Mouse (Mus musculus) liver, embryonic 14.5 days (tissue): Measurements from ENCODE around the gene Pdxp.

ENCODE experiments used
- CTCF ChIP-seq: IDR thresholded peaks from 2 replicates; pipeline ENCODE4 v1.5.1; 2016; ENCODE audit warnings: antibody characterized with exemption, low read depth, control low read depth
- EP300 ChIP-seq: IDR thresholded peaks from 2 replicates; pipeline ENCODE4 v1.6.1; 2016; ENCODE audit warnings: antibody characterized with exemption, low read depth

DNA sequence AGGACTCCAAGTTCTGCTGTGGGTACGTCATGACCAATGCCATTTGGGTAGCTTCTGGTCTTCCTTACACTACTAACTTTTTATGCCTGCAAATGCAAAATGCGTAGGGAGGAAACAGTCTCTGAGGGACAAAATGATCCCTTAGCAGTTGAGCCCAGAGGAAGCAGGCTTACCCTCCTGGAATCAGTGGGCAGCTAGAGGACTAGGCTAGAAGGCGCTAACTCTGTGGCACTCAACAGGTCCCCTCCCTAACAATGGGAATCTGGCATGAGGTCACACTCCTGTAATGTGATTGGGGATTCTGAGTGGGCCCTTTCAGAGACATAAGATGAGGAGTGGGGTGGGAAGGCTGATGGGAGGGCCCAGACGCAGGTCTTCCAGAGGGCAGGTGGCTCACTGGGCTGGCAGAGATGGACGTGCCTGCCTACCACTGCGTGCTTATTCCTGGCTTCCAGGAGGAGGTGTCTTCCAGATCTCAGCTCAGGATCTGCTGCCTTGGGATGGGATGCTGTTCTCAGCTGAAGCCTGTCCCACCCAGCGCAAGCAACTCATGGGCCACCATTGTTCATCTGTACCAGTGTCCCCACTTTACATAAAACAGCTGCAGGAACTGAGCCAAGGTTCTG lies 17.2 kb downstream of the Pdxp start:
- TF ChIP-seq CTCF: no peak
- TF ChIP-seq EP300: no peak
